Mouse (Mus musculus): ENCODE measurements at regions not wholly inside any gene's neighbourhood (a gene's known extent, or its start where the extent isn't known, plus 50 kb on each side); places are given as distances from the start of the nearest gene placed in this dataset.

DNA sequence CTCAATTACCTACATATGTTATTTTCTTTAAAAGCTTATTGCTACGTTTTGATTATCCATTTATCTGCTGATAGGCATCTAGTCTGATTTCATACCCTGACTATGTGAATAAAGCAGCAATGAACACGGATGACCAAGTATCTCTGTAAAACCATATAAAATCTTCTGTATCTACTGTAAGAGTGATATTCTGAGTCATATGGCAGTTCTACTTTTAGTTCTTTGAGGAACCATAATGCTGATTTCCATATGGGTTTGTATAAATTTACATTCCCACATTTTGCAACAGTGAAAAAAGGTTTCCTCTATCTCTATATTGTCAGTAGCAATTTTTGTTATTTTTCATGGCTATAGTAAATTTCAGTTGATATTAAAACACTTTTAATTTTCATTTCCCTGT is 280.6 kb downstream of the Fsip2 start:
- DNase-seq (ENCODE audit: low spot score): no peak
- Histone ChIP-seq H3K4me3 (ENCODE audit: low read depth, low read length) (no peak overlapping the region), H3K27me3 (replicated peaks; ENCODE audit: control insufficient read depth, insufficient read depth, low read length) (no peaks in the 10 kb centered on the region), H3K9me3 (replicated peaks; ENCODE audit: control insufficient read depth, low read length) (no peaks in the 10 kb centered on the region), H3K9ac (ENCODE audit: low read length) (no peak overlapping the region), H3K36me3 (ENCODE audit: control insufficient read depth, insufficient read depth, low read length) (no peaks in the 10 kb centered on the region), H3K4me2 (ENCODE audit: low read length) (no peak overlapping the region), H3K27ac (ENCODE audit: low read depth, low read length) (no peak overlapping the region), H3K4me1 (ENCODE audit: control insufficient read depth, insufficient read depth, low read length) (no peaks in the 10 kb centered on the region)
- ATAC-seq: no peak
- WGBS: 80% methylated on average over 2 of the region's 2 CpGs

DNA sequence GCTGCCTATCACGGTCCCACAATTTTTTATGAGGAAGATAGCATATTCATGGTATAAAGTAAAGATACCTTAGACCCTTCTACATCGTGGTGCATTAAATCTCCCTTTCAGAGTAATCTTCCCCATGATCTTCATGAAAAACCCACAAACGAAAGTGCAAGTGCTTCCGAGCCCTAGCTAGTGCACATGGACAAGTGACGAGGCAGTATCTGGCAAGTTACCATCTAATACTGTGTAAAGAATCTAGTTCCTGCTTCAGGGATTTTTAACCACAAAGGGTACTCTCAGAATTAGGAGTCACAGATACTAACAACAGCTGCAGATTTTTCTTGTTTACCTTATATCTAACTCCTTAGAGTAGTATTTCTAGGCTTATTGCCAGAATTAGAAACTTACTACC is 282.8 kb downstream of the Fsip2 start:
- Histone ChIP-seq H3K4me2 (ENCODE audit: low read length) (no peak overlapping the region), H3K27me3 (replicated peaks; ENCODE audit: control insufficient read depth, insufficient read depth, low read length) (no peaks in the 10 kb centered on the region), H3K4me3 (ENCODE audit: low read depth, low read length) (no peak overlapping the region), H3K9me3 (replicated peaks; ENCODE audit: control insufficient read depth, low read length) (no peaks in the 10 kb centered on the region), H3K4me1 (ENCODE audit: control insufficient read depth, insufficient read depth, low read length) (no peaks in the 10 kb centered on the region), H3K36me3 (ENCODE audit: control insufficient read depth, insufficient read depth, low read length) (no peaks in the 10 kb centered on the region), H3K27ac (ENCODE audit: low read depth, low read length) (no peak overlapping the region), H3K9ac (ENCODE audit: low read length) (no peak overlapping the region)
- DNase-seq (ENCODE audit: low spot score) (no peak), ATAC-seq (no peak)
- WGBS: 90% methylated on average over 5 of the region's 5 CpGs

DNA sequence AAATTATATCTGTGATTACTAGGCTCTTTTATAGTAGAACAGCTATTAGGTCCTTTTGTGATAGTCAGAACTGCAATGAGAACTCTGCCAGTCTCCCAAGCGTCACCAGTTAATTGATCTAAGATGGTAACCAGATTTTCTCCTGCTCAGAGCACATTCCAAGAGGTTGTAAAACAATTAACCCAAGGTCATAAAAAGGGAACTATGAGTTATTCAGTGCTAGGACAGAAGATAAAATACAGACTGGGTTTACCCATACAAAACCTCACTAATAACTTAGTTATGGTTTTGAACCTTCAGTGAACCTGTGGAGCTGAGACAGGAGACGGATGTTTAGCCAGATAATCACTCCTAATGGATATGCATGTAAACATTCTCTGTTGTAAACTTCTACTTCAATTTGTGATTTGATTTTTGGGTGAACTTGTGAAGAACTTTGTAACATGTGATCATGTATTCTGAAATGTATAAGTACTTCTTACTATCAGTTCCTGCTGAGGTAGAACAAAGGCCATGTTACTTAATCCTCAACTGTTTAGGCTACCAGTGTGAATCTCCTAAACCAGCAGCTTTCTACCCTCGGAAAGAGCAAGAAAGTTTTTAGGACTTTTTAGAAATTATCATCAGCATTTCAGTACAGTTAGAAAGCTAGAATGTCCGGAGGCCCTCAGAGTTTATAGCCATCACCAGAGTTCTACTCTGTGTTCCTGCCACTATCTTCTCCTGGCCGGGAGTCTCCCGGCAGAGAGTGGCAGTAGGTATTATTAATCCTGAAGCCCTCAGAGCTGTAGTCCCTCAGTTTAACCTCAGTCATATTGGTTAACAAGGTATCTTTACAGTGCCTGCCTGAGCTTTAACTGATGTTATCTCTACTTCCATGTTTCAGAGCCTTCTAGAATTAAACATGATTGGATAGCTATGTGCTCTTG is 308.0 kb downstream of the Fsip2 start:
- H3K4me1 ChIP-seq (ENCODE audit: control insufficient read depth, insufficient read depth, low read length): no peaks in the 10 kb centered on the region
- no peak overlapping the region for H3K4me2 ChIP-seq (ENCODE audit: low read length)
- no peak overlapping the region for H3K27ac ChIP-seq (ENCODE audit: low read depth, low read length)
- 79% methylated on average over 6 of the region's 6 CpGs for WGBS
- H3K9ac ChIP-seq (ENCODE audit: low read length): no peak overlapping the region
- H3K27me3 ChIP-seq (replicated peaks; ENCODE audit: control insufficient read depth, insufficient read depth, low read length): no peaks in the 10 kb centered on the region
- H3K9me3 ChIP-seq (replicated peaks; ENCODE audit: control insufficient read depth, low read length): no peaks in the 10 kb centered on the region
- H3K36me3 ChIP-seq (ENCODE audit: control insufficient read depth, insufficient read depth, low read length): no peaks in the 10 kb centered on the region
- no peak for DNase-seq (ENCODE audit: low spot score)
- no peak overlapping the region for H3K4me3 ChIP-seq (ENCODE audit: low read depth, low read length)
- no peak for ATAC-seq

DNA sequence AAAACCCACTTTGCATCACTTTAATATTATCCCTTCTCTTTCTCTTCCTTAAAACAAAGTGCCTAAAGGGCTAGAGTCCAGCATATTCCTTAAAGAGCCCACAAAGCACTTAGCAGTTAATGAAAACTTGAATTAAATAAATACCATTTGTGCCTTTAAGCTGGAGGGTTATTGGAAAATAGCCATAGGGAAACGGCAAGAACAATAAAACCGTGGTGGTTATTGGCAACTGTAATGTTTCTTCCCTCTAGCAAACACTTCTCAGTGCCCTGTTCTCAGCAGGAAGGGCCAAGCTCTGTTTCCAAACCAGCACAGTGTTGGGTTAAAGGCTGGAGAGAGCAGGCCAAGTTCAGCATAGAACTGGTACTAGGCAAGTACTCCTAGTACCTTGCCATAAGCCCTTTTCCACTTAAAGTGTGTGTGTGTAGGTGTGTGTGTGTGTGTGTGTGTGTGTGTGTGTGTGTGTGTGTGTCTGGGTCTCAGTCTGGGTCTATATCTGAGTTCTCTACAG is 313.4 kb downstream of the Fsip2 start:
- Histone ChIP-seq H3K9ac (ENCODE audit: low read length) (no peak overlapping the region), H3K4me1 (ENCODE audit: control insufficient read depth, insufficient read depth, low read length) (no peaks in the 10 kb centered on the region), H3K4me2 (ENCODE audit: low read length) (no peak overlapping the region), H3K27me3 (replicated peaks; ENCODE audit: control insufficient read depth, insufficient read depth, low read length) (no peaks in the 10 kb centered on the region), H3K27ac (ENCODE audit: low read depth, low read length) (no peak overlapping the region), H3K4me3 (ENCODE audit: low read depth, low read length) (no peak overlapping the region), H3K36me3 (ENCODE audit: control insufficient read depth, insufficient read depth, low read length) (no peaks in the 10 kb centered on the region), H3K9me3 (replicated peaks; ENCODE audit: control insufficient read depth, low read length) (no peaks in the 10 kb centered on the region)
- ATAC-seq (no peak), DNase-seq (ENCODE audit: low spot score) (peak; percentile 20)
- 41% methylated on average over 2 of the region's 2 CpGs for WGBS

DNA sequence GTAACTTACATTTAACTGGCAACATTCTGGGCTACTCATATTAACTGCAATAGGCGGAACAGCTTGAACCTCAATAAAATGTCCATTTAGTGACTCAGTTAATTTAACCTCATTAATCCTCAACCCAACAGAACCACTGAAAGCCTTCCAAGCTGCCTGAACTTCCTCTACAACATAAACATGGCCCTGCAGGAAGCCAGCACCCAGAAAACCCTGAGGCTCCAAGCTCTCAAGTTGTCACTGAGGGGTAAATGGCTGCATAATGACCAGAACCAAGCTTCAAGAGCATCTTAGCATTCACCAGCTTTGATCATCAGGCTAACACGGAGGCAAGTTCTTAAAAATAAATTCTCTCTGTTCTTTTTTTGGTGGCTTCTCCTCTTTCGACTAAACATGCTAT is 315.2 kb downstream of the Fsip2 start:
- 73% methylated on average over 3 of the region's 3 CpGs for WGBS
- no peaks in the 10 kb centered on the region for H3K4me1 ChIP-seq (ENCODE audit: control insufficient read depth, insufficient read depth, low read length)
- DNase-seq (ENCODE audit: low spot score) (no peak), ATAC-seq (no peak)
- no peak overlapping the region for H3K4me3 ChIP-seq (ENCODE audit: low read depth, low read length)
- no peak overlapping the region for H3K4me2 ChIP-seq (ENCODE audit: low read length)
- no peaks in the 10 kb centered on the region for H3K27me3 ChIP-seq (replicated peaks; ENCODE audit: control insufficient read depth, insufficient read depth, low read length)
- H3K36me3 ChIP-seq (ENCODE audit: control insufficient read depth, insufficient read depth, low read length): no peaks in the 10 kb centered on the region
- H3K9ac ChIP-seq (ENCODE audit: low read length): no peak overlapping the region
- H3K27ac ChIP-seq (ENCODE audit: low read depth, low read length): no peak overlapping the region
- H3K9me3 ChIP-seq (replicated peaks; ENCODE audit: control insufficient read depth, low read length): no peaks in the 10 kb centered on the region

DNA sequence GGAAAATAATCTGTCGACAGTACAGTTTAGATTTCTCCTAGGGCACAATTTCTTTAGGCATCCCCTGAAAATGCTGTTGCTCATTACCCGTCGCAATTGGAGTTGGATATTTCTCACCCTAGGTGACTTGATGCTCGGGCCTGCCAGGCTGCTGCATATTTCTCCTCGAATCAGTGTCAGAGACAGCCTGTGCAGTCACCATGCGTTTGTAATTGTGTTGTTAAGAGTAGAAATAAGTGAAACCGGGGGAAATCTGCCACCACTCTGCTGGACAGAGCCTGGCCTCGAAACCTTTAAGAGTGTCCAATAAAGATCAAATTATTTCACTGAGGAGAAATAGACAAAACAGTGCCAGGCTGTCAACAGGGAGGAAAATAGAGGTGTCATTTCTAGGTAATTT is 340.7 kb upstream of the Zc3h15 start:
- Histone ChIP-seq H3K9ac (ENCODE audit: low read length) (no peak overlapping the region), H3K4me1 (ENCODE audit: control insufficient read depth, insufficient read depth, low read length) (no peaks in the 10 kb centered on the region), H3K36me3 (ENCODE audit: control insufficient read depth, insufficient read depth, low read length) (no peaks in the 10 kb centered on the region), H3K4me2 (ENCODE audit: low read length) (no peak overlapping the region), H3K27ac (ENCODE audit: low read depth, low read length) (no peak overlapping the region), H3K27me3 (replicated peaks; ENCODE audit: control insufficient read depth, insufficient read depth, low read length) (no peaks in the 10 kb centered on the region), H3K4me3 (ENCODE audit: low read depth, low read length) (no peak overlapping the region), H3K9me3 (replicated peaks; ENCODE audit: control insufficient read depth, low read length) (no peaks in the 10 kb centered on the region)
- no peak for ATAC-seq
- WGBS: 63% methylated on average over 8 of the region's 8 CpGs
- DNase-seq (ENCODE audit: low spot score): peak; percentile 18

DNA sequence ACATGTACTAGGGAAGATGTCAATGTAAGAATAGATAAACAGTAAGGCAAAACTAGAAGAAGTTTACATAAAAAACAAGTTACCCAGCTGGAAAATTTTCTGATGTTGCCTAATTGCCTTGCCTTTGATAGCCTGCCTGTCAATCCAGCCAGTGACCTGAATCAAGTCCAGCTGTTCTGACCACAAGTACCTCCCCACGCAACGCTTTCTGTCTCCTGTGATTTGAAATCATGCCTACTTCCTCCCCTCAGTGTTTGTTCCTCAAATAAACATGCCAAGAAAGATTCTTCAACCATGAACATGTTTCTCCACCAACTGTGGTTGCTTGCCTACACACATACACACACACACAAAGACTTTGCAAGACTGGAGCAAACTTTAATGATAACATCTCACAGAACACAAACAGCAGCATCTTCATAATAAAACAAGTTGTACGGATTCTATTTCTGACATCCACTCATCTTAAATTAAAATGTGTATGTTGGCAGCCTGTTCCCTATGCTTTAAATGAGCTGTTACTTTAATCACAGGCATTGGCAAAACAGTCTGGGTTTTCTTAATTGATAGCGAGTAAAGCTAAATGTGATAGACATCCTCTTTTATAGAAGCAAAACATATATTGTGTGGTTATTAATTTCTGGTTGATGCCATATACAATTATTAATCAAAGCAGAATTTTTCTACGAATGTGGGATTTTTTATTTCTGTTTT is 312.0 kb upstream of the Zc3h15 start:
- Histone ChIP-seq H3K36me3 (ENCODE audit: control insufficient read depth, insufficient read depth, low read length) (no peaks in the 10 kb centered on the region), H3K4me2 (ENCODE audit: low read length) (no peak overlapping the region), H3K9me3 (replicated peaks; ENCODE audit: control insufficient read depth, low read length) (no peaks in the 10 kb centered on the region), H3K4me3 (ENCODE audit: low read depth, low read length) (no peak overlapping the region), H3K4me1 (ENCODE audit: control insufficient read depth, insufficient read depth, low read length) (no peaks in the 10 kb centered on the region), H3K27me3 (replicated peaks; ENCODE audit: control insufficient read depth, insufficient read depth, low read length) (no peaks in the 10 kb centered on the region), H3K9ac (ENCODE audit: low read length) (no peak overlapping the region), H3K27ac (ENCODE audit: low read depth, low read length) (no peak overlapping the region)
- ATAC-seq: no peak
- peak; percentile 25 for DNase-seq (ENCODE audit: low spot score)
- WGBS: 49% methylated on average over 5 of the region's 5 CpGs

DNA sequence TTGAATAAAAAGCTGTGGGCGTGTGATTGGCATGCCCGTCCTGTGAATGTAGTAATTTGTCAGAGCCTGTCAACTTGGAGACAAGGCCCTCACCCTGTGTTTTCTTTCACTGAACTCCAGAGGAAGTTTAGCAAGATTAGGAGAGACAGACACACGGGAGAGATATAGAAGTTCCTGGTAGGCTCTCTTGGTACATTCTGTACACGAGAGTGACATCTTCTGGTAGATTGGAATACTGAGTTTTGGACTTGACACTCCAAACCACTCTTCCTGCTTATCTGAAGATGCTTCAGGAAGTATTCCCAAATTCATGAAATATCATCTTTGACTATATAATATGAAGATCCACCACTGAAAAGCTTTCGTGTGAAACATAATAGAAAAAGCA is 311.5 kb upstream of the Zc3h15 start:
- WGBS: 43% methylated on average over 5 of the region's 5 CpGs
- ATAC-seq (peak; percentile 62; the same call in 1 of the 2 replicates), DNase-seq (ENCODE audit: low spot score) (peak; percentile 80)

DNA sequence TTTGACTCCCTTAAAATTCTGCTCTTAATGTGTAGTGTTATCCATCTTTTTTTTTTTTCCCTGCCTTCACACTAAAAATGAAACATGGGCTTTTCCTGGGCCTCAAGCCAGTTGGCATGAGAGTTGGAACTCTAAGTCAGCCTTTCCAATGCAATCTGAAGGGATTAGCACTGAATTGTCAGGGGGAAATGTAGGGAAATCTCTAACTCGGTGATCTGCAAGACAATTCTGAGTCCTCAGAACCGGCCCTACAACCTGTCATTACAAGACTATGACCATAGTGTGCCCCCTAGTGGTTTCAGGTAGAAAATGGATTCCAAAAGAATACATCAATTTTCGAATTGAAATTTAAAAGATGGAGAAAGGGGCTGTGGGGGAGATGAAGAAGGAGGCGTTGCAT is 306.9 kb upstream of the Zc3h15 start:
- Histone ChIP-seq H3K4me3 (ENCODE audit: low read depth, low read length) (no peak overlapping the region), H3K27ac (ENCODE audit: low read depth, low read length) (no peak overlapping the region), H3K4me1 (ENCODE audit: control insufficient read depth, insufficient read depth, low read length) (no peaks in the 10 kb centered on the region), H3K4me2 (ENCODE audit: low read length) (no peak overlapping the region), H3K9me3 (replicated peaks; ENCODE audit: control insufficient read depth, low read length) (no peaks in the 10 kb centered on the region), H3K27me3 (replicated peaks; ENCODE audit: control insufficient read depth, insufficient read depth, low read length) (no peaks in the 10 kb centered on the region), H3K36me3 (ENCODE audit: control insufficient read depth, insufficient read depth, low read length) (no peaks in the 10 kb centered on the region), H3K9ac (ENCODE audit: low read length) (no peak overlapping the region)
- DNase-seq (ENCODE audit: low spot score) (peak; percentile 74), ATAC-seq (peak; percentile 65; the same call in 1 of the 2 replicates)
- WGBS: 23% methylated on average over 4 of the region's 4 CpGs

More for the DNA sequence above, 311.5 kb upstream of the Zc3h15 start:
- Histone ChIP-seq H3K4me1 (ENCODE audit: control insufficient read depth, insufficient read depth, low read length) (no peaks in the 10 kb centered on the region), H3K4me2 (ENCODE audit: low read length) (no peak overlapping the region), H3K27me3 (replicated peaks; ENCODE audit: control insufficient read depth, insufficient read depth, low read length) (no peaks in the 10 kb centered on the region), H3K4me3 (ENCODE audit: low read depth, low read length) (no peak overlapping the region), H3K27ac (ENCODE audit: low read depth, low read length) (no peak overlapping the region), H3K9ac (ENCODE audit: low read length) (no peak overlapping the region), H3K9me3 (replicated peaks; ENCODE audit: control insufficient read depth, low read length) (no peaks in the 10 kb centered on the region), H3K36me3 (ENCODE audit: control insufficient read depth, insufficient read depth, low read length) (no peaks in the 10 kb centered on the region)

Data from forebrain, embryonic 14.5 days (tissue).